Mouse (Mus musculus) lung, postnatal 25 days (tissue): ENCODE results near the gene Tbx15.
"Not testable (repeated sequence)": the region's sequence is repeated elsewhere in the genome, so short reads cannot be mapped to it uniquely, and the experiment has no call there.

Experiments
- DNase-seq: peaks from one replicate; pipeline ENCODE4 v3.0.0; 2022; ENCODE audit warnings: low spot score

Gene Tbx15

DNA sequence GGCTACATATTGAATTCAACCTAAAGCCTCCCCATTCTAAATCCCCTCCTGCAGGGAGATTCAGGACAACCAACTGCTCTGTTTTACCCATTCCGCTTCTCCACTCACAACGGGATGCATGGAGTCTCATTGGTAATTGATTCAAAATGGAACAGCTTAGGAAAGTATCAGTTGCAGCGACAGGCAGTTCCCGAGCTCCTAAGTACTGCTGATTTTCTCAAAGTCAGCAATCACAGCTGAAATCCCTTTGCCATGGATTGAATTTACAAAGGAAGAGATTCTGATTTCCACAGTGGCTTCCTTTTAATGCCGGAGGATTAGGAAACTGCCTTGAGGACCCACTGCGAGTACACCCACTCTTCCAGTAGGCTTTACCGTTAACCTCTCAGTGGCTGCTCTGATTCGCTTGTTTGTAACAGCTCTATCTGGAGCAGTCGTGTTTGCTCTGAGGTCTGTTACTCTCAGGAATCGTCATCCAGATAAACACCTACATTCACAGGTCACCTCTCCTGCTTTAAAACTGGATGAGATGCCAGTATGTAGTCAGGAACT lies 26.6 kb downstream of the Tbx15 start:
- DNase-seq: no peak

DNA sequence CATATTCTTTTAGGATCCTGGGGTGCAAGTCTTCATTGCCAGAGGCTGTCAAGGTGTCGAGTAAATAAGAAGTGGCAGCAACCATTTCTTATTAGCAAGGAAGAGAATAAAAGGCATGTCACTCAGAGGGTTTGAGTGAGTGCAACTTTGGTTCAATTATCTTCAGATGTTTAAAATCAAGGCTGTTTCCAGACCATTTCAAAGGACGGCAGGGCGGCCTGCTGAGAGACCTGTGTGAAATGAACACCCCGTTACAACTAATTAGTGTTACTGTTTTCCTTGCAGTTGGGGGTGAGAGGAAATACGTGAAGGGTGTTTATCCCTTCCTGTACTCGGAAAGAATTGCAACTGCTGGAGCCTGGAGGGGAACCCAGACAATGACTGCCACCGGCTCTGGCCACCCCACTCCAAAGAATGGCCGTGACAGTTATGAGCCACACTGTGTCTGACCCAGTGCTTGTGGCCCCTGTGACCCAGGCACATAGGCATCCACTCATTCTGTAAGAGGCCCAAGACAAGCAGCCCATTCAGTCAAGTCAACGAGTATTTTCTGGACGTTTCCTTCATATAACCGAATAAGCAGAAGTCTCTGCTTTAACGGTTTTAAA lies 37.9 kb downstream of the Tbx15 start:
- DNase-seq: no peak

DNA sequence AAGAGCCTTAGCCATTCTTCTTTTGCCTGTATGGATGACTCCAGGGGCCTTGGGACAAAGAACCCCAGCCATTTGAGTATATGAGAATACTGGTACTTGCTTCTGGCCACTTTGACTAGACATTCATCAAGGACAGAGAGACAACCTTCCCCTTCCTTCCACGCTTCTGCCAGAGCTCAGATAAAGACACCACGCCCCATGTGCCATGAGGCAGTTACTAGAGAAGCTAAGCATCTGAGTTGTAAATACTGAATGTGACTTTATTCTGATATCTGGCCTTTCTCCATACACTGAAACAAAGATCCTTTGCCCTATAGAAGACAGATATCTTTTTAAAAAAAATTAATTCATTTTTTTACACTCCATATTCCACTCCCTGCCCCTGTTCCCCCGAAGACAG lies 39.5 kb downstream of the Tbx15 start:
- no peak for DNase-seq

DNA sequence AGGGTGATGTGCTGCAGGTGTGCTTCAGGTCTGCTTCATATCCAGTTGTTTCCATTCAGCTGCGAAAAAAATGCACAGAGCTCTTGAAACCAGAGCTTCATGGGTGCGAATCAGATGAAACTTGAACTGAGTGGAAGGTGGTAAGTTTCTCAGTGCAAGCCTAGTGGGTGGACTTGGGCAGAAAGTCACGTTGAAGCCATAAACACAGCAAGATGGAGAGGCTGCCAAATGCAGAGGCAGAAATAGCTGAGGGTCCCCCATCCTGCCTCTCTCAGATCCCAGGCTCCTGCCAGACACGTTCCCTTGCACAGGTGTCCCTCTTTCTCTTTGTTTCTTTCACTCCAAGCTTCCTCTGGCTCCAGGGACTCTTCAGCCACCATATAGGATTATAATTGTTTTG lies 41.3 kb downstream of the Tbx15 start:
- no peak for DNase-seq

DNA sequence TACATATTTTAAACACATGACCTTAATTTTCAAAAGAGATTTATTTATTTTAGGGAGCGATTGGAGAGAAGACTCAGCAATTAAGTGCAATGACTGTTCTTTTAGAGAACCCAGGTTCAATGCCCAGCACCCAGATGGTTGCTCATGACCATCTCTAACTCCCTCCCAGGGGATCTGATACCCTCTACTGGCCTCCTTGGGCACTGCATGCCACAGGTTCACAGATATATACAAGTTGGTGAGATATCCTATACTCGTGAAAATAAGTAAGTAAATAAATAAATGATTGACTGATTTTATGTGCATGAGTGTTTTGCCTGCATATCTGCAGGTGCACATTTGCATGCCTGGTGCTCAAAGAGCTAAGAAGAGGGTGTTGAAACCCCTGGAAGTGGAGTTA lies 48.1 kb downstream of the Tbx15 start:
- no peak for DNase-seq

DNA sequence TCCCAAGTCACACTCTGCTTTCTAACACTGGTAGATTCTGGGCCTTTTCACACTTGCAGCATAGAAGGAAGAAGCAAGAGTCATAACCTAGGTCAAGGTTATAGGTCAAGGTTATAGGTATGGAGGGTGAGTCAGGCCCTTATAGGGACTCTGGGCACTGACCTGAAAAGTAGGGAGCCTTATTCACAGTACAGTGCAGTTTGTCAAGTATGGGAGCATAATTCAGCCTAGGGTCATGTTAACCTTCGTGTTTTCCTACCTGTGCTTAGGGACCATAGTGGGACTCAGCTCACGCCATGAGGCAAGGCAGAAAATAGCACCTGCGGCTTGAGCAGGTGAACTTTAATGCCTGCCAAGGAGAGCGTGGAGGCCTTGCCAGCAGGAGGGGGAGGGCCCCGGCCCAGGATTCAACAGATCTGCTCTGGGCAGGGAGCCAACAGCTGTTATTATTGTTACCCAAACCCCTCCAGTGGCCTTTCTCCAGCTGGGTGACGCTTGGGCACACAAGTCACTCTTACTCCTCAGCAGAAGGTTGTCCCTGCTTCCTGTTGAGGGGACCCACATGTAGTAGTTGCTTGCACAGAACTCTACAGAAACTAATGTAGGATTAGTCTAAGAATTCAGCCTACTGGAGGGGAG lies 50.0 kb downstream of the Tbx15 start:
- DNase-seq: no peak

DNA sequence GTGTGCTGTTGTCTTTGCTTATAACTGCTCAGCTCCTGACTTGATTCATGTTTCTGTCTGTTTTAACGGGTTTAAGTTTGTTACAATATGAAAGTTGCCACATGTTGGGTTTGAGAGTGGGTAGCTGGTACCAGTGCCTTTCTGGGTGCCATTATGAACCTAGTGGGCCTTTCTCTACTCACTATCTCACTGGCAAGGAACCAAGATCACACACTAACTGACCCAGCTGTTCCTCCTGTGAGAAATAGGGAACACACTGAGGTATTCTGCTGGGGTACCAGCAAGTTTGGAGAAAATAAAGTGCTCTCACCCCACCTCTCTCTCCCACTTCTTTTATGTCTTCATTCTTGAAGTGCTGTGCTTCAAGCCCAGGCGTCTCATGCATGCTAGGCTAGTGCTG lies 50.7 kb downstream of the Tbx15 start:
- DNase-seq: no peak

DNA sequence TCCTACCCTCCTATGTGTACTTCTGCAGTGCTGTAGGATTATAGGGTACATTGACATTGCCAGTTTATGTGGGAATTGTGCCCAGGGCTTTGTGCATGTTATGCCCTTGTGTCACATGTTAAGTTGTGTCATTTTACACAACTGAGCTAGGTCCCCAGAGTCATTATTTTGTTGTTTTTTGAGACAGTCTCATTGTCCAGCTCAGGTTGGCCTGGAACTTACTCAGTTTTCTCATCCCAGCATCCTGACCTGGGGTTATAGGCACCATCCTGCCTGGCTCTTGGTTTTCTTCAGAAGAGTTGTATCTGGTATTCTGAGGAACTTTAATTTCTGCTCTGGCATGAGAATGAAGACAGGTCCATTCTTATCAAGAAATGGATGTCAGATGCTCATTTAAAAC lies 51.2 kb downstream of the Tbx15 start:
- no peak for DNase-seq

DNA sequence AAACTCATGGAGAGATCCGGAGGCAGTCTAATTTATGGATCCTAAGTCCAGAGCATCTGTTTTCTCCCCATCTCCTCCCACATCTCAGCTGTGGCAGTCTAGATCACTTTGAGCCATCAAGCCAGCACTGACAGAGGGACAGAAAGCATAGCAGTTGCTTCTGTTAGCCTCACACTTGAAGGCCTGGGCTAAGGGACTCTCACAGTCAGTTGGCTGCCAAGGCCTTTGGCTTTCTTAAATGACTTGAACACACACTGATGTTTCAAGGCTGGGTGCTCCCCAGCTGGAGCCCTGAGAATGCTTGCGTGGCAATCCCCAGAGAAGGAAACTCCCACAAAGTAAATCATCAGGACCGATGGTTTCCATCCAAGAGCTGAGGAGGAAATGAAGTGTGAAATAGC lies 52.4 kb downstream of the Tbx15 start:
- no peak for DNase-seq

DNA sequence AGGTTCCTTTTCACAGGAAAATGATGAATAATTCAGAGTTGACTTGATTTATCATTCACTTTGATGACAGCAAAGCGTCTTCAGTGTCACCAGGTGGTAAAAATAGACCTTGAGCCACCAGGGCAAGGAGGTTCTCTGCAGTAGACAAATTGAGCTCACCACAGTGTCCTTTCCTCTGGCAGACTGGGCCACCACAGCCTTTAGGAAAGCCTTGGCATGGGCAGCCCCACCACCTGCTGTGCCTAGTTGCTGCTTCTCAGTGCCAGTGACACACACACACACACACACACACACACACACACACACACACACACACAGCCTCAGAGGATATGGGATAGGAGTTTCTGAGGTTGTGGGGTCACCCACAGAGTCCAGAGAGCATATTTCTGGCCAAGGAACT lies 54.0 kb downstream of the Tbx15 start:
- DNase-seq: not testable (repeated sequence)

DNA sequence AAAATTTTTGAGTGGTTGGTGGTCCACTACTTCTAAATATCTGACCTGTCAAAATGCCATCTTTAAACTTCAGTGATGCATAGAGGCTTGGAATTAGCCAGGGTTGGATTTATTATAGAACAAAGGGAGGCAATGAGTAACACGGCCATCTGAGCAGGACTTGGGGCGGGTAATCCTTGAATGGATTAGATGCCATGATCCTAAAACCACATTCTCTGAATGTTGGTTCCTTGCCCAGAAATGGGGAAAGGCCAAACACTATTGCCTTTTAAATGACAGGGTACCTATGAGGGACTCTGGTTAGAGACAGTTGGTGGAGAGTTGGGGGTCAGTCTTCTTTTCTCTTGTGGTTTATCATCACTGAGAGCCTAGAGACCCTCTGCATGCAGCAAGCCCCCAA lies 55.1 kb downstream of the Tbx15 start:
- no peak for DNase-seq

DNA sequence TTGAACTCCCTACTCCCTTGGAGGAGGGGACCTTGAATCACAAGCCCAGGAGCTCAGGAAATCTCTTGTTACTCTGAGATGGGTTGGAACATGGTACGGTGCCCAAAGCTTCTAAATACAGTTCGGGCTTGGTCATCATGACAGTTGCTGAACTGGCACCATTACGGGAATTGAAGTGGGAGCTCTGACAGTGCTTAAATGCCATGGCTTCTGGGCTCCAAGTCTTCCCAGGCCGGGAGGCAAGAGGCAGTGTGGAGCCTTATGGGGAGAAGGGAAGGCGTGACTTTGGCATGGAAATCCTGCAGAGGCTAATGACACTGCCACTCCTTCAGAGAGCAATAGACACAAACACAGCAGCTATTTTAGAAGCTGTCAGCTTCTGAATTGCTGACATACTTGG lies 56.0 kb downstream of the Tbx15 start:
- DNase-seq: no peak

DNA sequence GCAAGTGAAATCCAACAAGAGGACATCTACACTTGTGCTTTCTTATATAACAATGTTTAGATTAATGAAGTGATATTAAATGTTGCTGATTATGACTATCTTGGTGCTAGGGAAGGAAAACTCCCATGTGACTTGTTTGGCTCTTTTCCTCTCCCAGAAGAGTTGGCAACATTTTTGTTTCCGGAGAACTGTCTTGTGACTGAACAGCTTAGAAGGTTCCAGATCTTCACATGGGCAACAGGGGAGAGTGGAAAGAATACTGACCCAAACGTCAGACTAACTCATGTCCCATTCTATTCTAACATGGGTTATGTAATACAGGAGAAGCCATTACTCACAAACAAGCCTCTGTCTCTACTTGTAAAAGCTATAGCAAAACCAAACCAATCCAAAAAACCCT lies 60.7 kb downstream of the Tbx15 start:
- DNase-seq: no peak

DNA sequence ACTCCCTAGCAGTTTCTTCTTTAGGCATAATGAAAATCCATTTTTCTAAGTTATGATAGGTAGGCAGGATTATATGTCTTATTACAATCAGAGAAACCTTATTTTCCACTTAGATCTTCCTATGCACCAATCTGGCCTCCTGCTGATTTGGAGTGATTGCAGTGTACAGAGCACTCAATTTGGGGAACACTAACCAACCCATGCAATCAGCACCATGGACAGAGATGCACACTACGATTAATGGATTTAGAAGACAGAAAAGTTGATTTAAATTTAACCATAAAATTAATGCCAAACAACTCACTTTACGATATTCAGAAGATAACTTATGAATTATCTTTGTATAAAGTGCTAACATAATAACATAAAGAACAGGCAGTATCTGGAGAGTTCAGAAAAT lies 70.7 kb downstream of the Tbx15 start:
- DNase-seq: no peak

DNA sequence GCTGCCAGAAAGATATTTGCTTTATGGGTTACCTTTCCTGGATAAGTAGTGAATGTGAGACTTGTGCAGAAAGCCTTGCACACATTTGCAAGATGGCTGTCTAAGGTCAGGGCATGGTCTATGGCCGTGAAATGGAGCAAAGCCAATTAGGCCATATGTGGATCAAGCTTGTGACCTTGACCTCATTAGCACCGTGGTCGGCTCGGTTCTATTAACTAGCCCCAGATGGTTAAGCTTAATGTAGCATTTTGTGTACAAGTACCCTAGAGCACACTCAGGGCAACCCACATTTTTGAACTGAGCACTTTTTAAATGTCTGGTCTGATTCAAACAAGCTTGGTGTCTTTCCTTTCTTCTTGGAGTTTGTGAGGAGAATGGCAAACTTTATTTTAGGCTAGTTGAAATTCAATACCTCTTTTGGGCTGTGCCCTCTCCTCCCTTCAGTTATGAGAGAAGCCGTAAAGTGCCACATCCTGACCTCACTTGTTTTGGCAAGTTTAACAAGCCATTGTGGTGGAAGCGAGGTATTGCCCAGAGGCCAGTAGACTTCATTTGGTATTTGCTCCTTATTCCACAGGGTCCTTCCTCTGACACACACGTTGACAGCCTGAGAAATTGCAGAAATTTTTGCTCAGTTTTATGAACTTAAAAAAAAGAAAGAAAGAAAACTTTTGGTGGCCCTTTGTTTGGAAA lies 71.9 kb downstream of the Tbx15 start:
- DNase-seq: no peak

DNA sequence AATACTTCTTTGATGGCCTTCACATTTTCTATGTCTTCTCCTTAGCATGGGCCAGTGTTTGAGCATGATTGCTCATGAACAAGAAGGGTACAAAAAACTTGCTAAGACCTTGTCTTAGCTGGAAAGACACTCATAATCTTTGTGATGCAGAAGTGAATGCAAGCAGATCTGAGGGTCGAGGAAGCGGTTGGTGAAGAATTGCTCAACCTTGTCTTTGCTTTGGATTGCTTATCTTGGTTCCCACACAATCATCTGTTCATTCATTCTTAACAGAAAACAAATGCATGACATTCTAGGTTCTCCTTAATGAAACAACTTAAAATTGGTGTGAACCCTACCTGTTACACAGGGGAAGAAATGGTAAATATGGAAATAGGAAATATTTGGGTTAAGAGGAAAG lies 82.2 kb downstream of the Tbx15 start:
- no peak for DNase-seq

DNA sequence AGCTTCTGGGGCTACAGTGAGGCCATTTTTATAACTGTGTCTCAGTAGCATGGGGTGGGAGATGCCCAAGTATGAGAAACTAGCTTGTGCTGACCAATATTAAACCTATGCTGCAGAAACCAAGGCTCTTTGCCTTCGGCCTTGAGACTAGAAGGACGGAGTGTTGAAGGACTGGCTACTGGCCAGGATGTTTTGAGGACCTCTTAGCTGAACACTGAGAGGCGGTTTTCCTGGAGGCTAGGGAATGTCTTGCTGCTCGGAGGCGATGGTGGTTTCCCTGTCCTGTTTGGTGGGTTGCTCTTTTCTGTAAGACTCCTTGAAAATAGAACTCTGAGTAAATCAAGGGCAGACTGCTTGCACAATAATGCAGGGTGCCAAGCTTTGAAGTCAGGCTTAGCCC lies 89.1 kb downstream of the Tbx15 start:
- peak; percentile 4 for DNase-seq

DNA sequence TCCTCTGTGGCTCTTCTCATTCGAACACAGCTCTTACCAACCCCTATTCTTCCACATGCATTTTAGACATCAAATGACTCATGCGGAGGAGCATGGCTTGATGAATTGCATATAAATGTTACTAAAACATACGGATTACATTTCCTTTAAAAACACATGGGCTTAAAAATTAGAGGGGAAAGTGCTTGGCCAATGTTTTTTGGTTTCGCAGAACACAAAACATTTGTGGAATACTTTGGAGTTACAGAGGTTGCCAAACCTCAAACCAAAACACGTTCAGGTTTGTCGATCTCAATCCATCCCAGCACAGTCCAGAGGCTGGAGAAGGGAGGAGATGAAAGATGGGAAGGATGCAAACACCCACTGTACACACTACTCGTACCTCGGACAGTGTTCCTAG lies 90.9 kb downstream of the Tbx15 start:
- no peak for DNase-seq

DNA sequence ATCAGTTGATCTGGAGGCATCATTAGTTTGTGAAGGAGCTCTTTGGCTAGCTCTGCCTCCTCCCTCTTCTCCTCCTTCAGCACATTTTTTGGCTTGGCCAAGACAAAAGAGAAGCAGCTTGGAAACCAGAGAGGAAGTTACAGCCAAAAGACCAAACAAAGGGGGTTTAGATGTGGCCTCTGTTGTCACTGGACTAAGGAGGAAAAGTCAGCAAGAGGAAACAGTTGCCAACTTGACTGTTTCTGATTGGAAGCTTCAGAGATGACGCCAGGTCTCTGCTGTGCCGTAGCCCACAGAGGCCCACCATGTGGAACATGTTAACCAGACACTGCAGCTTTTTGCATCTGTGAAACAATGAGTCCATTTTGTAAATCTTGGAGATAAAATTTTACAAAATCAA lies 96.7 kb downstream of the Tbx15 start:
- no peak for DNase-seq

DNA sequence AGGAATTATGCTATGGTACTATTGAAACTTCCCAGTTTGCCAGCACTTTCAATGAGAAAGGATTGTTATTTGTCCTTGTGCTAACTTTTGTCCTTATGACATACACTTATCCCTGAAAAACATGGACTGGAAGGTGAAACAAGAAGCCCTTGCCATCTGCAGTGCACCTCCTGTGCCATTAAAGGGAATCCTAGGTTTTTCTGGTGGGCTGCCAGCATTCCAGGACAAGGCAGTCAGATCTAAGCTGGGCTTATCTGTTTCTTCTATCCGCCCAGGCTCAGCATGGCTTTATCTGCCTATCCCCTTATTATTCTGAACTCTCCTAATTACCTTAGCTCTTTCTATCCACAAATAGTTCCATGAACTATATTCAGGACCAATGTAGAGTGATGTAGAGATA lies 98.6 kb downstream of the Tbx15 start:
- no peak for DNase-seq

DNA sequence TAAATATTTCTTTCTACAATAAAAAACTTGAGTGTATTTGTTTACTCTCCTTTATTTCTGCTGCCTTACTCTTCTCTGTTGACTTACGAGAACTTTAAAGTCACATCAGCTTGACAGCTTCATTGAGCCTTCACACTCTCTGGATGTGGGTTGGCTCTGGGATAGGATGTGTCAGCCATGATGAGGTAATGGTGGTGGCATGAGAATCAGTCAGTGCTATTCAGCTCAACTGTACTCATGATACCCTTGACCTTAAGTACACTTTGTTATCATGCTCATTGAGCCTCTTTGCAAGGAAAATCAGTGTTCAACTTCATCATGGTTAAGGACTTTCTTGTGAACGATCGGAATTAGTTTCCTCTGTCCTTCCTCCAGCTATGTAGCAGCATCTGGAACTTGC lies 99.8 kb downstream of the Tbx15 start:
- no peak for DNase-seq

DNA sequence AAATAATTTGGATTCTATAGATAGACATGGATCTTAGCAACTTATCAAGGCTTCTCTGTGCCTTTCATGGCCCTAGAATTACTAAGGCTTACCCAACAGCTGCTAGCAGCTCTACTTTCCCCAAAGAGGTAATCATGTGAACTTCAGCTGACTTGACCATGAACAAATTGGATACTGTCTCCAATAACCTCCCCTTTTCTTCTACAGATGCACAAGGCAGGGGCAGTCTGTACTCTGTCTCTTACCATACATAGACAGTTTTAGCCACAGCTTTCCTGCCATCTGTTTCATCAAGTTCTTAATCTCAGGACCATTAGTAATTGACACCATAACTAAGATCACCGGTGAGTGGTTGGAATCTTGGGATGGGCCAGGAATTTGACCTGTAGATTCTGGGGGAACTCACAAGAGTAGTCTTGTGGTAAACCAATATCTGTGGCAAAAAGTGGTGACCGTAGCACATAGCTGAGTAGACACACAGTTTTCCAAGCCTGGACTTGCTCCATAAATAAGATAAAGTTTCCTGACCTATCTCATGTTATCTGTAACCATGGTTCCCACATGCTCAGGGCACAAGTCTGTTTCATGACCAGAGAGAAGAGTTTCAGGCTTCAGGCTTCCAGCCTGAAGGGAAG lies 139.6 kb downstream of the Tbx15 start:
- no peak for DNase-seq

DNA sequence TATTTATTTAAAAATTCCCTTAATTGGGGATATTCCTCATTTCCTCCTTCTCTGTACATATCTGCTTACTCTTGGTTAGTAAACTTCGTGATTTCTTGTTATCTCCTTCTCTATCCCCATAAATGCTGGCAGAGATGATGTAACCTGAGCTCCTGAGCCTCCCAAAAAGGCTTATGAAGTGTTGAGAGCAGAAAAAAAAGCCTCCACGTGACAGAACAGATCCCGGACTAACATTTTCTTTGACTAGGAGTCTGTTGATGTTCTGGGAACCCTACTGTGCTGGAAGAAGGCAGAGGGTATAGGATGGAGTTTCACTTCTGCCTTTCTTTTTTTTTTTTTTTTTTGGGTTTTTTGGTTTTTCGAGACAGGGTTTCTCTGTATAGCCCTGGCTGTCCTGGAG lies 146.9 kb downstream of the Tbx15 start:
- no peak for DNase-seq
